Mouse (Mus musculus): ENCODE measurements at regions not wholly inside any gene's neighbourhood (a gene's known extent, or its start where the extent isn't known, plus 50 kb on each side); places are given as distances from the start of the nearest gene placed in this dataset.

DNA sequence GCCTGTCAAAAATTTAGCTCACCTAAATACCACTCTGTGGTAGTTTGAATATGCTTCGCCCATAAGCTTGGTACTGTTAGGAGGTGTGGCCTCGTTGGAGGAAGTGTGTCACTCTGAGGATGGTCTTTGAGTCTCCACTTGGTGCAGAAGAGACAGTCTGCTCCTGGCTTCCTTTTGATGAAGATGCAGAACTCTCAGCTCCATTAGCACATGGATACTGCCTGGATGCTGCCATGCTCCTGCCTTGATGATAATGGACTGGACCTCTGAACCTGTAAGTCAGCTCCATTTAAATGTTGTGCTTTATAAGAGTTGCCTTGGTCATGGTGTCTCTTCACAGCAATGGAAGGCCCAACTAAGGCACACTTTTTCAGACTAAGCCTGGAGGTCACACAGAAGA is 56.9 kb upstream of the Pik3r1 start:
- H3K4me2 ChIP-seq (replicated peaks; ENCODE audit: low read depth, low read length) = no peak overlapping the region
- H3K9me3 ChIP-seq (ENCODE audit: control insufficient read depth, low read length) = no peaks in the 10 kb centered on the region
- ATAC-seq (ENCODE audit: low FRiP score, low TSS enrichment) = no peak
- no peak overlapping the region for H3K4me3 ChIP-seq (ENCODE audit: low read length)
- no peaks in the 10 kb centered on the region for H3K27me3 ChIP-seq (ENCODE audit: control insufficient read depth, insufficient read depth, low read length)
- WGBS = 98% methylated on average over 2 of the region's 2 CpGs
- no peaks in the 10 kb centered on the region for H3K36me3 ChIP-seq (ENCODE audit: control insufficient read depth, insufficient read depth, low read length)
- no peaks in the 10 kb centered on the region for H3K4me1 ChIP-seq (ENCODE audit: control insufficient read depth, insufficient read depth, low read length)
- no peak overlapping the region for H3K9ac ChIP-seq (ENCODE audit: low read depth, low read length)
- no peak overlapping the region for H3K27ac ChIP-seq (ENCODE audit: low read depth, low read length)

DNA sequence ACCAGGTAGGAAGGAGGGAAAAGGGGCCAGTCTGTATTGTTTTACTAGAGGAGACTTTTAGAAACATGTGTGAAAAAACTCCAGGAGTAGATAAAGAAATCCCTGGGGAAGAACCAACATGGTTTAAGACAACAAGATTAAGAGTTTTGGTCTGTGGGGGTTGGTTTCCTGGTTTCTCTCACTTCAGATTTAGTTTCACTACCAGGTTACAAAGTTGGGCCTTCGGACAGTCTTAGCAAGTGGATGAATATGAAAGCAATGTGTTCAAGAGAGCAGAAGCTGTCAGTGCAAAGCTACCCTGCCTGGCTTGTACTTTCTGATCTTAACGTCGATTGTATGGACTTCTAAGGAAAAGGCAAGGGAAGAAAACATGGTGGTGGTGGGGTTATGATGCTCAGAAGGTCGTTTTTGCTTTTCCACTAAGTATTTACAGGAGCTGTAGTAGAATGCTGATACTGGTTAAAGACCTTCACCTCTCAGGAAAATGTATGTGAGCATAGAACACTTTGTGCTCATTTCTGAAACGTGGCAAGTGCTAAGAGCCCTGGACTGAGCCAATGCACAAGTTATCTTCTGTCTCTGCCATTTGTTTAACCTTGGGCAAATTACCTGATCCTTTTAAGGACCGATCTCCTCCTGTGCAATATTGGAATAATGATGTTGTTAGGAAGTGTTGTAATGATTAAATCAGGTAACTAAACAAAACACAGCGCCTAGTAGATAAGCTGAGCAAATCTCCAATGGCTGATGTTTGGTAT is 64.0 kb upstream of the Pik3r1 start:
- 86% methylated on average over 7 of the region's 7 CpGs for WGBS
- H3K27ac ChIP-seq (ENCODE audit: low read depth, low read length) = no peak overlapping the region
- H3K4me1 ChIP-seq (ENCODE audit: control insufficient read depth, insufficient read depth, low read length) = no peaks in the 10 kb centered on the region
- no peak overlapping the region for H3K4me3 ChIP-seq (ENCODE audit: low read length)
- ATAC-seq (ENCODE audit: low FRiP score, low TSS enrichment) = no peak
- no peak overlapping the region for H3K4me2 ChIP-seq (replicated peaks; ENCODE audit: low read depth, low read length)
- no peak overlapping the region for H3K9ac ChIP-seq (ENCODE audit: low read depth, low read length)
- no peaks in the 10 kb centered on the region for H3K9me3 ChIP-seq (ENCODE audit: control insufficient read depth, low read length)
- no peaks in the 10 kb centered on the region for H3K36me3 ChIP-seq (ENCODE audit: control insufficient read depth, insufficient read depth, low read length)
- H3K27me3 ChIP-seq (ENCODE audit: control insufficient read depth, insufficient read depth, low read length) = no peaks in the 10 kb centered on the region

DNA sequence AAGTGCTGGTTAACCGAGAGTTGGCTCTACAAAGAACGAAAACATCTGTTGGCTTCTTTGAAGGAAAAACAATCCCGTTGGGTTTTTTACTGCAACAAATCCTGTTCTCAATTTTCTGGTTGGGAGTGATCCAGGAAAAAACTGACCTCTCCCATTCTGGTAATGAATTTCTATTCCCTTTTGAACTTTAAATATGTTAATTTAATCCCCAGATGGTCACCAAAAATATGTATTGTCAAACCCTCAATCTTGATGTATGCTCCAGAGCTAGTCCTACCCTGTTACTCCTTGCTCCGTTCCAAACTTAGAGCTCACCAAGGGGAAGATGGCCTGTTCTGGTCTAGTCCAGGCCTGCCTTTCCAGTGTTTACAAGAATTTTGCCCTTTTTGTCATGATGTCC is 66.5 kb upstream of the Pik3r1 start:
- no peak for ATAC-seq (ENCODE audit: low FRiP score, low TSS enrichment)
- no peak overlapping the region for H3K4me2 ChIP-seq (replicated peaks; ENCODE audit: low read depth, low read length)
- H3K27me3 ChIP-seq (ENCODE audit: control insufficient read depth, insufficient read depth, low read length) = no peaks in the 10 kb centered on the region
- no peaks in the 10 kb centered on the region for H3K9me3 ChIP-seq (ENCODE audit: control insufficient read depth, low read length)
- no peaks in the 10 kb centered on the region for H3K36me3 ChIP-seq (ENCODE audit: control insufficient read depth, insufficient read depth, low read length)
- 56% methylated on average over 4 of the region's 4 CpGs for WGBS
- H3K9ac ChIP-seq (ENCODE audit: low read depth, low read length) = no peak overlapping the region
- H3K27ac ChIP-seq (ENCODE audit: low read depth, low read length) = no peak overlapping the region
- no peaks in the 10 kb centered on the region for H3K4me1 ChIP-seq (ENCODE audit: control insufficient read depth, insufficient read depth, low read length)
- H3K4me3 ChIP-seq (ENCODE audit: low read length) = no peak overlapping the region

DNA sequence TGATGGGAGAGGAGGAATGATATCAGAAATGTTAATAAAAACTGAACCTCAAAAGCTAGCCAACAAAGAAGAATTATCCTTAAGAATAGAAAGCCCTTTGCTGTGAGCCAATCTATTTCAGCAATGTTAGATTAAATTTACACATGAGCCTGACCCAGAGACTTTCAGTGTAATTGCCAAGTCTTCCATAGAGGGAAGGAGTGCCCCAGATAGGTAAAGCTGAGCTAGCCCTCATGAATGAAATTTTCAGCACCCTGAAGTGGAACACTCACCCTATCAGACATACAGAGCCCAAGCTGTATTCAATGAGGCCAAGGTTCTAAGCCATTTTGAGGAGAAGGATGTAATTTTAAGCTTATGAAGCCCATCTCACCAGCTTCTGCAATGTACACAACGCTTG is 69.0 kb upstream of the Pik3r1 start:
- Histone ChIP-seq H3K4me2 (replicated peaks; ENCODE audit: low read depth, low read length) (no peak overlapping the region), H3K27ac (ENCODE audit: low read depth, low read length) (no peak overlapping the region), H3K27me3 (ENCODE audit: control insufficient read depth, insufficient read depth, low read length) (no peaks in the 10 kb centered on the region), H3K9me3 (ENCODE audit: control insufficient read depth, low read length) (no peaks in the 10 kb centered on the region), H3K4me3 (ENCODE audit: low read length) (no peak overlapping the region), H3K9ac (ENCODE audit: low read depth, low read length) (no peak overlapping the region), H3K36me3 (ENCODE audit: control insufficient read depth, insufficient read depth, low read length) (no peaks in the 10 kb centered on the region), H3K4me1 (ENCODE audit: control insufficient read depth, insufficient read depth, low read length) (no peaks in the 10 kb centered on the region)
- no peak for ATAC-seq (ENCODE audit: low FRiP score, low TSS enrichment)
- 89% methylated on average over 1 of the region's 1 CpGs for WGBS

DNA sequence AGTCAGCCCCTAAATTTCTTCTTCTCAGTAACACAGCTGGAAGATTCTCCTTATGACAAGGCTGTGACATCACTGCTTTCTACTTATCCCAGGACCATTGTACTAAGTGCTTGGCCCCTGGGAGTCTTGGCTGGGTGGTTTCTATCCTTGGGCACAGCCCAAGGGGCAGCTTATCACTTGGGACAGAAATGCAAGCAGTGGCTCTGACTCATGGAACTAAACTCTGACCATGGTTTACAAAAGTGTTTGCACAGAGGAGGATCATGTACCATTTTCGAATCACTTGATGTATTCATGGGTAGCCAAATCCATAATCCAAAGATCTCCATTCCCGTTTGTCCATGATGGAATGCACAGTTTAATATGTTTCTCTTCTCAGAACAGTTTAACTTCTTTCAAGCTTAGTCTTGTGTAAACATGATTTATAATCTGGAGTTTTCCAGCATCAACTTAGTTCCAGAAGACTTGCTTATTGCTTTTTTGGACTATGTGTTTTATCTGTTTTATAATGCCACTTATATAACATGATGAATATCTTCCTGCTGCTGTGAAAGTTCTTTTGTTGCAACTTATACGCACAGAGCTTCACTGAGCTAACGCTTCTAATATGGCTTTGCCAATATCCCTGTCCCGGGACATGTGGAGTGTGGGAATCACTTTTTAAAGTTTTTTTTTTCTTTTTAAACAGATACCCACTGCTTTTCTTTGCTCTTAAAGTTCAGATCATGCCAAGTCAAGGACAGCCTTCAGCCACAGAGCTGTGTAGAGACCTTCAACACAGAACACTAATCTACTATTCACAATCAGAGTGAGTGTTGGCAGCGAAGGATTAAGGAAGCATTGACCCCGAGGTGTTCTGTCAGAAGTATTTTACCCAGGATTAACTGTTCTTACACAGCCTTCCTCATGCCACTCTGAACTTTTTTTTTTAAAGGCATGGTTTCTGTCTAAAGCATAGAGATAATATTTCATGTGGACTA is 76.7 kb upstream of the Pik3r1 start:
- Histone ChIP-seq H3K27me3 (ENCODE audit: control insufficient read depth, insufficient read depth, low read length) (no peaks in the 10 kb centered on the region), H3K9ac (ENCODE audit: low read depth, low read length) (no peak overlapping the region), H3K27ac (ENCODE audit: low read depth, low read length) (no peak overlapping the region), H3K4me3 (ENCODE audit: low read length) (no peak overlapping the region), H3K36me3 (ENCODE audit: control insufficient read depth, insufficient read depth, low read length) (no peaks in the 10 kb centered on the region), H3K4me1 (ENCODE audit: control insufficient read depth, insufficient read depth, low read length) (0 out of 2 replicates have a peak, but pooled peaks cover 3% of the 10 kb centered on the region), H3K4me2 (replicated peaks; ENCODE audit: low read depth, low read length) (no peak overlapping the region), H3K9me3 (ENCODE audit: control insufficient read depth, low read length) (no peaks in the 10 kb centered on the region)
- ATAC-seq (ENCODE audit: low FRiP score, low TSS enrichment) = no peak
- WGBS = 67% methylated on average over 7 of the region's 7 CpGs

DNA sequence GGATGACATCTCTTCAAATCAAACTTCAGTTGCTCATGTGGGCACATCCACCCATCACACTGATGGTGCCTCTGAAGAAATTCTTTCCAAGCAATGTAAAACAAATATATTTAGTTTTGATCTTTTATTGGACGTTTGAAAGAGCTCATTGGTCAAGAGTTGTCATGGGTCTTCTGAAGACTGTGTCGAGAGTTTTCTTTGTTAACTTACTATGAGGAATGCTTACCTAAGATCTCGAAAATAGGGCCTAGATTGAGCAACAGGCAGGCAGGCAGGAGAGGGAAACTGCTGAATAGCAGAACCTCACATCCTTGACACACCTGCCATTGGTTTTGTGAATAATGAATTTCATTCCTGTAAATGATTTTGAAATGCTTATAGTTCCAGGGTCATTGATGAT is 78.0 kb upstream of the Pik3r1 start:
- WGBS = 81% methylated on average over 3 of the region's 3 CpGs
- Histone ChIP-seq H3K27ac (ENCODE audit: low read depth, low read length) (no peak overlapping the region), H3K27me3 (ENCODE audit: control insufficient read depth, insufficient read depth, low read length) (no peaks in the 10 kb centered on the region), H3K4me2 (replicated peaks; ENCODE audit: low read depth, low read length) (no peak overlapping the region), H3K9ac (ENCODE audit: low read depth, low read length) (no peak overlapping the region), H3K9me3 (ENCODE audit: control insufficient read depth, low read length) (no peaks in the 10 kb centered on the region), H3K36me3 (ENCODE audit: control insufficient read depth, insufficient read depth, low read length) (no peaks in the 10 kb centered on the region), H3K4me3 (ENCODE audit: low read length) (no peak overlapping the region), H3K4me1 (ENCODE audit: control insufficient read depth, insufficient read depth, low read length) (0 out of 2 replicates have a peak, but pooled peaks cover 3% of the 10 kb centered on the region)
- ATAC-seq (ENCODE audit: low FRiP score, low TSS enrichment) = no peak

DNA sequence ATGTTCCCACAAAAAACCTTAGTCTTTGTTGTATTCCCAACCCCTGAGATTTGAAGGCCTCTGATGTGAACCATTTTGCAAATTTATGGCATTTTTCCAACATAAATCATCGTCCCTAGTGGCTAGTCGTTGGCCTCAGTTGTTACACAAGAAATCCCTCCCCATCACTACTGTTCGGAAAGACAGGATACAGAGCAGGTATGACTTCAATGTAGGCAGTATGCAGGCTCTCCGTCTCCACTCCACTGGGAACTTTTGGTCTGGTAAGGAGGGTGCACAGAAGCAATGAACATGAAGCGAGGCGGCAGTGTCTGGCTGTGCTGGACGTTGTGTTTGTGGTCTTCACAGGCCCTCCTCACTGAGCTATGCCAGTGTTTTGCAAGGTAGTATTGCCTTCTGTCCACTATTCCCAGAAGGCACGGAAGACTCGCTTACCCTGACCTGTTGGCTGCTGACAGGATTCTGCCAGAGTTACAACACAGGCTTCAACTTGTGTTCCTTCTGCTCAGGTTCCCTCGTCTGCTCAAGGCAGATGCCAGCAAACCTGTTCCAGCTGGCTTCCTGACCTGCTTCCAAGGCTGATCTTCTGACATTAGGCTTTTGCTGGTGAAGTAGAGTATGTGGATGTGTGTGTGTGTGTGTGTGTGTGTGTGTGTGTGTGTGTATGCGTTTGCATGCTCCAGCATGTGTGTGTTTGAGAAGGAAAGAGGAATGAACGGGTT is 80.0 kb upstream of the Pik3r1 start:
- Histone ChIP-seq H3K9ac (ENCODE audit: low read depth, low read length) (no peak overlapping the region), H3K36me3 (ENCODE audit: control insufficient read depth, insufficient read depth, low read length) (no peaks in the 10 kb centered on the region), H3K27me3 (ENCODE audit: control insufficient read depth, insufficient read depth, low read length) (no peaks in the 10 kb centered on the region), H3K27ac (ENCODE audit: low read depth, low read length) (no peak overlapping the region), H3K9me3 (ENCODE audit: control insufficient read depth, low read length) (no peaks in the 10 kb centered on the region), H3K4me1 (ENCODE audit: control insufficient read depth, insufficient read depth, low read length) (0 out of 2 replicates have a peak, but pooled peaks cover 3% of the 10 kb centered on the region), H3K4me2 (replicated peaks; ENCODE audit: low read depth, low read length) (no peak overlapping the region), H3K4me3 (ENCODE audit: low read length) (no peak overlapping the region)
- no peak for ATAC-seq (ENCODE audit: low FRiP score, low TSS enrichment)
- WGBS = 67% methylated on average over 12 of the region's 12 CpGs

DNA sequence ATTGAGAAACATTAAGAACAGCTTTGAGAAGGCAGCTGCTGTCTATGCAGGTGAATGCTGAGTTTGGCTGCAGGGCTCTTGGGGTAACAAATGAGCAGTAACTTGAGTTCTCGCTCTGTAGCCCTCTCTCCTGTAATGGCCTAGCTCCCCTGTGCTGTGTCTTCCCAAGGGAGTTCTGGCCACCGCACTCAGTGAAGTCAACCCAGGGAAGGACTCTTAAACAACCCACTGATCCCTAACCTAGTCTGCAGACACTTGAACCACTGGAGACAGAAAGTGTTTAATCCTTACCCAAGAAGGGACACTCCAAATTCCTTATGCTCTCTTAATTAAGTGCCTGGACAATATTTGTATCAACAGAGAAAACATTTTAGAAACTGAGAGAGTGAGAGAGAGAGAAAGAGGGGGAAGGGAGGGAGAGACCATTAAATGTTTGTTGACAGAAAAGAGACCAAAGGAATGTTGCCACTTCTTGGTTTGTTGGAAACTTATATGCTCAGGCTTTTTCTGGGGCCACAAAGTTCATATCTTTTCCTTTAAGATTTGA is 80.7 kb upstream of the Pik3r1 start:
- Histone ChIP-seq H3K9ac (ENCODE audit: low read depth, low read length) (no peak overlapping the region), H3K4me2 (replicated peaks; ENCODE audit: low read depth, low read length) (no peak overlapping the region), H3K4me3 (ENCODE audit: low read length) (no peak overlapping the region), H3K27ac (ENCODE audit: low read depth, low read length) (no peak overlapping the region), H3K36me3 (ENCODE audit: control insufficient read depth, insufficient read depth, low read length) (no peaks in the 10 kb centered on the region), H3K4me1 (ENCODE audit: control insufficient read depth, insufficient read depth, low read length) (0 out of 2 replicates have a peak, but pooled peaks cover 3% of the 10 kb centered on the region), H3K27me3 (ENCODE audit: control insufficient read depth, insufficient read depth, low read length) (no peaks in the 10 kb centered on the region), H3K9me3 (ENCODE audit: control insufficient read depth, low read length) (no peaks in the 10 kb centered on the region)
- WGBS = 48% methylated on average over 2 of the region's 2 CpGs
- ATAC-seq (ENCODE audit: low FRiP score, low TSS enrichment) = no peak
